Mouse (Mus musculus): ENCODE measurements at regions not wholly inside any gene's neighbourhood (a gene's known extent, or its start where the extent isn't known, plus 50 kb on each side); places are given as distances from the start of the nearest gene placed in this dataset.

DNA sequence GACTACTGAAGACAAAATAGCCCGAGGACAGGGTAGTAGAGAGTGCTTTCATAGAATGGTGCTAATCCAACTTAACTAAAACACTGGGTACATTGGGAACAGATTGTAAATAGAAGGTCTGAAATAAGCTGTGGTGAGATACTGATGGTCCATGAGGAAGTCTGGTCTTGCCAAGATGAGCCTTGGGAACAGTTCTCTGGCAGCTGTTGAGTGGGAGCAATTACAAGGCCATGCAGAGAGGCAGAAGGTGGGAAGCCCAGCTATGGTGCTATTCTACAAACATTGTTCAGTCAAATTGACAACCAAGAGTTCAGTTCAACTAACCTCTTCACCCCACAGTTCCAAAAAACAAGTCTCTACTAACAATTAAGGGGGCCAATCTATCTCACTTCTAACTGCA is 92.5 kb upstream of the Tenm4 start:
- H3K4me3 ChIP-seq (replicated peaks), result no peak overlapping the region
- 82% methylated on average over 1 of the region's 1 CpGs for WGBS

DNA sequence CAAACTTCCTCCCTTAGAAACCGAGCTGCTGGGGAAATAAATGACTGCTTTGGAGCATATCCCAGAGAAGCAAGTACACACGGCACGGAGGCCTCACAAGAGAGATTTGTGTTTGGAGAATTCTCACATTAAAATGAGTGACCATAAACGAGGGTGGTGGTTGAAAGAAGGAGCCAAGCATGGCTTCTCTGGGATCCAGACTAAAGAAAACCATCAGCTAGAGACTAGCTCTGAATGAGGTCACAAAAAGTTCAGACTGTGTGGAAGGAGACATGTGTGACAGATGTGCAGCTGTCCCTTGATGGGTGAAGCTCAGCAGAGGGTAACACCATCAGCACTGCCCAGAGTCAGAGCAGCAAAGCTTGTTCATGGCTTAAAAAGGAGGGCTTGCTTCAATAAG is 89.4 kb upstream of the Tenm4 start:
- H3K9me3 ChIP-seq, result no peaks in the 10 kb centered on the region
- no peak for ATAC-seq (ENCODE audit: insufficient read depth, low FRiP score, low read depth)
- 29% methylated on average over 4 of the region's 4 CpGs for WGBS

More for the DNA sequence above, 92.5 kb upstream of the Tenm4 start:
- Histone ChIP-seq H3K27ac (no peak overlapping the region), H3K9me3 (no peaks in the 10 kb centered on the region), H3K4me2 (no peak overlapping the region), H3K9ac (no peak overlapping the region), H3K27me3 (replicated peaks) (no peaks in the 10 kb centered on the region), H3K36me3 (no peaks in the 10 kb centered on the region), H3K4me1 (no peaks in the 10 kb centered on the region)
- no peak for ATAC-seq (ENCODE audit: insufficient read depth, low FRiP score, low read depth)

DNA sequence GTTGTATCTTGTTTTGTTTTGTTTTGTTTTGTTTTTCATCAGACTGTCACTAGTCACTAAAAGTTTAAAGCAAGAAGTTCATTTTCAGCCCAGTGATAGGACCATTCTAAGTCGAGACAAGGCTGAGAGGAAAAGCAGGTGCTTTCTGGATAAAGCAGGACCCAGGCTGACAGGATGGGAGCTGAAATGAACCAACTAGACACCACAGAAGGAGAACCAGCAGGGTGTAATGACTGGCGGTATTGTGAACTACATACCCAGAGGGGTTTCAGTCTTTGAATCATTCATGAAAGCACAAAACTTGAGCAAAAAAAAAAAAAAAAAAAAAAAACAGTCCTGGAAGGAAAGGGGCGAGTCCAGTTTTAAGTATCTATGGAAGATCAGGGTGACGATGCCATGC is 75.9 kb upstream of the Tenm4 start:
- H3K36me3 ChIP-seq, result no peaks in the 10 kb centered on the region
- WGBS, result 80% methylated on average over 4 of the region's 4 CpGs
- no peak for ATAC-seq (ENCODE audit: insufficient read depth, low FRiP score, low read depth)
- H3K4me2 ChIP-seq, result no peak overlapping the region
- H3K27me3 ChIP-seq (replicated peaks), result no peaks in the 10 kb centered on the region
- H3K27ac ChIP-seq, result no peak overlapping the region
- H3K9me3 ChIP-seq, result no peaks in the 10 kb centered on the region
- no peak overlapping the region for H3K9ac ChIP-seq
- H3K4me3 ChIP-seq (replicated peaks), result no peak overlapping the region
- no peaks in the 10 kb centered on the region for H3K4me1 ChIP-seq

More for the DNA sequence above, 89.4 kb upstream of the Tenm4 start:
- no peak overlapping the region for H3K9ac ChIP-seq
- H3K4me3 ChIP-seq (replicated peaks), result no peak overlapping the region
- no peaks in the 10 kb centered on the region for H3K27me3 ChIP-seq (replicated peaks)
- H3K4me1 ChIP-seq, result no peaks in the 10 kb centered on the region
- H3K4me2 ChIP-seq, result no peak overlapping the region
- H3K36me3 ChIP-seq, result no peaks in the 10 kb centered on the region
- peak overlapping the region; percentile 23; the same call in 1 of the 2 replicates for H3K27ac ChIP-seq

GRCm38 (mm10) chr7:96095752-96096151 is 75.3 kb upstream of the Tenm4 start:
- ATAC-seq (ENCODE audit: insufficient read depth, low FRiP score, low read depth), result no peak
- no peaks in the 10 kb centered on the region for H3K27me3 ChIP-seq (replicated peaks)
- H3K36me3 ChIP-seq, result no peaks in the 10 kb centered on the region
- no peak overlapping the region for H3K9ac ChIP-seq
- no peak overlapping the region for H3K4me2 ChIP-seq
- H3K4me1 ChIP-seq, result no peaks in the 10 kb centered on the region
- no peak overlapping the region for H3K4me3 ChIP-seq (replicated peaks)
- H3K9me3 ChIP-seq, result no peaks in the 10 kb centered on the region
- no peak overlapping the region for H3K27ac ChIP-seq
- WGBS, result 81% methylated on average over 3 of the region's 3 CpGs

GRCm38 (mm10) chr7:96098686-96099376 is 72.2 kb upstream of the Tenm4 start:
- no peak overlapping the region for H3K4me3 ChIP-seq (replicated peaks)
- ATAC-seq (ENCODE audit: insufficient read depth, low FRiP score, low read depth), result no peak
- H3K4me1 ChIP-seq, result 0 out of 2 replicates have a peak, but pooled peaks cover 2% of the 10 kb centered on the region
- no peaks in the 10 kb centered on the region for H3K27me3 ChIP-seq (replicated peaks)
- H3K4me2 ChIP-seq, result no peak overlapping the region
- 71% methylated on average over 5 of the region's 5 CpGs for WGBS
- H3K27ac ChIP-seq, result no peak overlapping the region
- H3K9me3 ChIP-seq, result no peaks in the 10 kb centered on the region
- no peaks in the 10 kb centered on the region for H3K36me3 ChIP-seq
- H3K9ac ChIP-seq, result no peak overlapping the region

DNA sequence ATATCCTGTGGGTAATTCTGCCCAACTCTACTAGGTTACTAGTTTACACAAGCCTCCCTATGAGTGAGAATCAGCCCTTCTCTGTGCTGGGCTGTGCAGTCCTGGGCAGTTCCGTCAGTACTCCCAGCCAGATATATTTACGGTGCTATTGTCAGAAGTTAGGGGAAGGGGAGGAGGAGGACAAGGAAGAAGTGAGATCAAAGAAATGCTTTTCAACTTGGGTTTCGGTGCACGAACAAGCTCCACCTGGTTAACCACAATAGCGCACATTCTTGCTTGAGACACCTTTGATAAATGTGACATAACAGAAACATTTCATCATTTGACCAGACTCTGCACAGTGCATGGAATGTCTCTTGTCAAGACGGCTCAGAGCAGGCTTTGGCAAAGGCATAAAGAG is 68.3 kb upstream of the Tenm4 start:
- peak overlapping the region; percentile 21; the same call in 1 of the 2 replicates for H3K27ac ChIP-seq
- no peak overlapping the region for H3K4me3 ChIP-seq (replicated peaks)
- no peaks in the 10 kb centered on the region for H3K36me3 ChIP-seq
- ATAC-seq (ENCODE audit: insufficient read depth, low FRiP score, low read depth), result peak; percentile 79
- 0 out of 2 replicates have a peak, but pooled peaks cover 2% of the 10 kb centered on the region for H3K4me1 ChIP-seq
- no peak overlapping the region for H3K4me2 ChIP-seq
- H3K9ac ChIP-seq, result no peak overlapping the region
- H3K9me3 ChIP-seq, result no peaks in the 10 kb centered on the region
- WGBS, result 30% methylated on average over 6 of the region's 6 CpGs
- no peaks in the 10 kb centered on the region for H3K27me3 ChIP-seq (replicated peaks)

GRCm38 (mm10) chr7:96108768-96109167 is 62.3 kb upstream of the Tenm4 start:
- ATAC-seq (ENCODE audit: insufficient read depth, low FRiP score, low read depth), result no peak
- Histone ChIP-seq H3K9ac (no peak overlapping the region), H3K36me3 (no peaks in the 10 kb centered on the region), H3K4me2 (no peak overlapping the region), H3K4me1 (no peaks in the 10 kb centered on the region), H3K27ac (no peak overlapping the region), H3K9me3 (no peaks in the 10 kb centered on the region), H3K4me3 (replicated peaks) (no peak overlapping the region), H3K27me3 (replicated peaks) (no peaks in the 10 kb centered on the region)
- 67% methylated on average over 2 of the region's 2 CpGs for WGBS

- no peaks in the 10 kb centered on the region for H3K4me1 ChIP-seq
- no peak for ATAC-seq (ENCODE audit: insufficient read depth, low FRiP score, low read depth)
- 83% methylated on average over 8 of the region's 8 CpGs for WGBS
- H3K9ac ChIP-seq, result no peak overlapping the region
- H3K27ac ChIP-seq, result no peak overlapping the region
- no peaks in the 10 kb centered on the region for H3K9me3 ChIP-seq
- H3K27me3 ChIP-seq (replicated peaks), result no peaks in the 10 kb centered on the region
- no peak overlapping the region for H3K4me2 ChIP-seq
- H3K36me3 ChIP-seq, result no peaks in the 10 kb centered on the region
- H3K4me3 ChIP-seq (replicated peaks), result no peak overlapping the region
Measured at GRCm38 (mm10) chr7:96120142-96120541, 50.9 kb upstream of the Tenm4 start.

Measured in stomach, embryonic 15.5 days (tissue).